Mouse (Mus musculus): ENCODE measurements around the gene Fbxo34.

GRCm38 (mm10) chr14:47527833-47528232 lies 77.6 kb downstream of the Fbxo34 start:
- no peak for TF ChIP-seq CTCF (IDR thresholded peaks at IDR 0.05; ENCODE audit: low read depth)
- TF ChIP-seq EP300 (optimal IDR thresholded peaks at IDR 0.05) = no peak
